Mouse (Mus musculus) lung, embryonic 14.5 days (tissue): ENCODE measurements around the gene Maml3. TPM values are rescaled to one million over a fixed set of nuclear protein-coding genes. Genes with fewer than 3 reads are reported as not detected.

Experiments used
- ATAC-seq: fragments of 200-750 bp; cut with Nextera tagmentation; 2 replicates; pipeline ENCODE4 v1.8.0; 2017; ENCODE audit warnings: mild to moderate bottlenecking, moderate TSS enrichment, moderate library complexity; ENCODE audit not compliant: insufficient read depth
- DNase-seq: peaks from one replicate; pipeline ENCODE4 v3.0.0-alpha.2; 2015
- H3K27ac ChIP-seq: fragments of 300-500 bp; sonication (generic); 2 replicates; pipeline ENCODE4 v1.5.1; 2014; ENCODE audit warnings: low read depth, mild to moderate bottlenecking, moderate library complexity
- H3K27me3 ChIP-seq: fragments of 300-500 bp; sonication (generic); 2 replicates; pipeline ENCODE4 v1.6.1; 2014; ENCODE audit warnings: low read length, control low read depth; ENCODE audit not compliant: insufficient read depth
- H3K36me3 ChIP-seq: fragments of 300-500 bp; sonication (generic); 2 replicates; pipeline ENCODE4 v1.6.1; 2014; ENCODE audit warnings: control low read depth; ENCODE audit not compliant: insufficient read depth
- H3K4me1 ChIP-seq: fragments of 300-500 bp; sonication (generic); 2 replicates; pipeline ENCODE4 v1.6.1; 2014; ENCODE audit warnings: antibody characterized with exemption, control low read depth; ENCODE audit not compliant: insufficient read depth
- H3K4me2 ChIP-seq: fragments of 300-500 bp; sonication (generic); 2 replicates; pipeline ENCODE4 v1.6.1; 2014; ENCODE audit warnings: mild to moderate bottlenecking
- H3K4me3 ChIP-seq: fragments of 300-500 bp; sonication (generic); 2 replicates; pipeline ENCODE4 v1.5.1; 2014; ENCODE audit warnings: low read depth, low read length
- H3K9ac ChIP-seq: fragments of 300-500 bp; sonication (generic); 2 replicates; pipeline ENCODE4 v1.6.1; 2014
- H3K9me3 ChIP-seq: fragments of 300-500 bp; sonication (generic); 2 replicates; pipeline ENCODE4 v1.6.1; 2016; ENCODE audit warnings: low read depth, low read length, control low read depth
- CTCF ChIP-seq: IDR thresholded peaks from 2 replicates; pipeline ENCODE4 v1.5.1; 2016; ENCODE audit warnings: antibody characterized with exemption, low read depth
- WGBS: fragments of 180-500 bp; shearing (Covaris S2); extraction: QIAGEN DNeasy Blood & Tissue Kit; methylation state at CpG from one replicate; pipeline ENCODE4 v1.1.7; 2014; 5-methylcytosine and 5-hydroxymethylcytosine counted together
- polyA plus RNA-seq: library from polyadenylated mRNA; unstranded; fragments of >200 nt; fragmentation: Nextera tagmentation; extraction: Ambion mirVana; gene quantifications from 2 replicates; pipeline ENCODE4 v1.2.1, GENCODE M21; 2014

Maml3 gene
- polyA plus RNA-seq, 1 experiment from 2014 or later: 9.1 TPM

DNA sequence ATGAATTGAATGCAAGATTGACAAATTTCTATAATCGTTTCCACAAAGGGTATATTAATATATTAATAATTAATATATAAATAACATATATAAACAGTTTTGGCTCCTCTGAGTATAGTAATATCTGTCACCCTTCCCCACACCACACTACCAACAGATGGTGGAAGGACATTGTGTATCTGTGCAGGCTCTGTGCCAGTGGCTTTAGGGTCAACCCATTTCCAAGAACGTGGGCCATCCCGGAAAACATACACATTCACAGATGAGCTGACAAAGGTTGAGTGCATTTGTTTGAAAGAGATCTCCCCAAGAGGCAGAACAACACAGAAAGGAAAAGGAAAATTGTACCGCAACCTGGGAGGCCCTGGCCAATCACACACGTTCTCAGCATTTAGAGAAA, 238.4 kb downstream of the Maml3 start:
- H3K36me3 ChIP-seq: no peaks in the 10 kb centered on the region
- no peaks in the 10 kb centered on the region for H3K27me3 ChIP-seq
- no peak overlapping the region for H3K4me2 ChIP-seq
- H3K9me3 ChIP-seq: no peaks in the 10 kb centered on the region
- ATAC-seq (no peak), DNase-seq (no peak)
- no peak for TF ChIP-seq CTCF
- WGBS: 80% methylated on average over 5 of the region's 5 CpGs
- no peak overlapping the region for H3K4me3 ChIP-seq
- H3K9ac ChIP-seq: no peak overlapping the region
- peaks cover 15% of the 10 kb centered on the region for H3K4me1 ChIP-seq
- H3K27ac ChIP-seq: no peak overlapping the region

DNA sequence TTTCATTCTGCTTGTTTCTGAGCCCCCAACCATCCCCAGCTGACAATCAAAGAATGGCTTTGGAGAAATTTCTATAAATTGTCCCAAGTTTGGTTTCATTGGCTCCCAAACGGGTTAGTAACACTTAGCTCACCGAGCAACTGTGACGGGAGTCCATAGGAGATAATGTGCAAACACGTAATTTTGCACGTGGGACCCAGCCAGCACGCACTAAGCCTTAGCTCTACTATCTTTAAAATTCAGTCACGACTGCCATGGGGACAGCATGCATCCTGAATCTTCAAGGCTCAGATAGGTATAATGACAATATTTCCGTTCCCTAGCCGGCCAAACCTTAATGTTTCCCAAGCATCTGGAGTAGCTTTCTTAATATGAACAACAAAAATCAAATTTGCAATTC, 243.2 kb downstream of the Maml3 start:
- no peaks in the 10 kb centered on the region for H3K27me3 ChIP-seq
- WGBS: 86% methylated on average over 9 of the region's 9 CpGs
- no peak overlapping the region for H3K27ac ChIP-seq
- H3K9ac ChIP-seq: no peak overlapping the region
- no peaks in the 10 kb centered on the region for H3K36me3 ChIP-seq
- ATAC-seq: no peak
- DNase-seq: no peak
- no peaks in the 10 kb centered on the region for H3K9me3 ChIP-seq
- 0 out of 2 replicates have a peak, but pooled peaks cover 5% of the 10 kb centered on the region for H3K4me1 ChIP-seq
- no peak for TF ChIP-seq CTCF
- no peak overlapping the region for H3K4me3 ChIP-seq
- H3K4me2 ChIP-seq: no peak overlapping the region

DNA sequence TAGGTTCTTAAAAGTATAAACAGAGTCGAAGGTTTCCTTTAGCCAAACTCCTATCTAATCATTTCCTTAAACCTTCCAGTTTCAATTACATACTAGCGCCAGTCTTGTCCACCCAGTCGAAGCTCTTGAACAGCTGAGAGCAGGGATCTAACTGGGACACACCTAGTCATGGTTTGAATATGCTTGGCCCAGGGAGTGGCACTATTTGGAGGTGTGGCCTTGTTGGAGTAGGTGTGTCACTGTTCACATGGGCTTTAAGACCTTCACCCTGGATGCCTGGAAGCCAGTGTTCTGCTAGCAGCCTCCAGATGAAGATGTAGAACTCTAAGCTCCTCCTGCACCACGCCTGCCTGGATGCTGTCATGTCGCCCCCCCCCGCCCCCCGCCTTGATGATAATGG, 244.4 kb downstream of the Maml3 start:
- Histone ChIP-seq H3K27me3 (no peaks in the 10 kb centered on the region), H3K9me3 (no peaks in the 10 kb centered on the region), H3K4me1 (0 out of 2 replicates have a peak, but pooled peaks cover 5% of the 10 kb centered on the region), H3K4me2 (no peak overlapping the region), H3K27ac (no peak overlapping the region), H3K4me3 (no peak overlapping the region), H3K36me3 (peaks cover 5% of the 10 kb centered on the region; the same call in 1 of the 2 replicates), H3K9ac (no peak overlapping the region)
- 91% methylated on average over 7 of the region's 7 CpGs for WGBS
- ATAC-seq: no peak
- TF ChIP-seq CTCF: no peak
- DNase-seq: no peak

- WGBS: 32% methylated on average over 2 of the region's 2 CpGs
- no peaks in the 10 kb centered on the region for H3K9me3 ChIP-seq
- no peaks in the 10 kb centered on the region for H3K27me3 ChIP-seq
- no peak overlapping the region for H3K9ac ChIP-seq
- peak; percentile 52 for DNase-seq
- H3K4me3 ChIP-seq: no peak overlapping the region
- peaks cover 5% of the 10 kb centered on the region; the same call in 1 of the 2 replicates for H3K36me3 ChIP-seq
- 0 out of 2 replicates have a peak, but pooled peaks cover 5% of the 10 kb centered on the region for H3K4me1 ChIP-seq
- ATAC-seq: peak; percentile 70; the same call in 1 of the 2 replicates
- peak; percentile 11; the same call in 1 of the 2 replicates for TF ChIP-seq CTCF
- peak overlapping the region; percentile 16; the same call in 1 of the 2 replicates for H3K27ac ChIP-seq
- H3K4me2 ChIP-seq: no peak overlapping the region
Measured at GRCm38 (mm10) chr3:51859208-51859607, 245.7 kb downstream of the Maml3 start.

DNA sequence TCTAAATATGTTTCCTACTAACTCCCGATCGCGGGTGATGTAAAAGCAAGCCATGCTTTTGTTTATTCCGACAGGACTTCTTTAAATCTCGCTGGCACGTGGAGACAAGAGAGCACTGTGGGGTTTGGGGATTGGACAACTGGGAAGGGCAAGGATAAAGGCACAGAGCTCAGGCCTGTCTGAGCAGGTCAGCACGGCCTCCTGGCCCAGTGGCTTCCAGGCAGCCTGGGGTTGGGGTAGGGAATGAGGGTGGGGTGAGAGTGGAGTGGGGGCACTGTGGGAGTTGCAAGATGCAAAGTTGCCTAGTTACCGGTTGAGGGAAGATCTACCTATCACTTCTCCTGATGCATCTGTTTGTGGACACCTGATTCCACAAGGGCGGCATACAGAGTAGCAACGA, 250.7 kb downstream of the Maml3 start:
- no peak overlapping the region for H3K27ac ChIP-seq
- ATAC-seq: 0 out of 2 replicates have a peak, but pooled peaks have one; percentile 24
- no peaks in the 10 kb centered on the region for H3K4me1 ChIP-seq
- no peak overlapping the region for H3K4me3 ChIP-seq
- no peak overlapping the region for H3K9ac ChIP-seq
- no peak for DNase-seq
- no peak for TF ChIP-seq CTCF
- H3K27me3 ChIP-seq: no peaks in the 10 kb centered on the region
- no peaks in the 10 kb centered on the region for H3K9me3 ChIP-seq
- 69% methylated on average over 10 of the region's 10 CpGs for WGBS
- H3K36me3 ChIP-seq: peaks cover 5% of the 10 kb centered on the region; the same call in 1 of the 2 replicates
- no peak overlapping the region for H3K4me2 ChIP-seq

DNA sequence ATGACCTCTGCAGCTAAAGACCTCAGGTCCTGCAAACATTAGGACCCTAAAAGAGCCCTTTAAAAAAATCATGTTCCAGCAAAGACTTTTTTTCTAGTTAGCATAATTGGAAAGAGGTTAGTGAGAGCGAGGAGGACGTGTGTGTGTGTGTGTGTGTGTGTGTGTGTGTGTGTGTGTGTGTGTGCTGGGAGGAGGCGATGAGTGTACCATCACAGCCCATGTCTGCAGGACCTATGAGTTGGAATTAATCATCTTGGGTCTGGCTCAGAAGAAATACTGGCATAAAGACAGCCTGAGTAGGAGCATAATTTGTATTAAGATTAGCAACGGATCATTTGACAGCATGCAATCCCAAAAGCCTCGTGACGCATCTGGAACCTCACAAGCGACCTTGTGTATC, 251.3 kb downstream of the Maml3 start:
- Histone ChIP-seq H3K4me2 (no peak overlapping the region), H3K4me1 (no peaks in the 10 kb centered on the region), H3K27me3 (no peaks in the 10 kb centered on the region), H3K27ac (no peak overlapping the region), H3K9me3 (no peaks in the 10 kb centered on the region), H3K9ac (no peak overlapping the region), H3K4me3 (no peak overlapping the region), H3K36me3 (peaks cover 5% of the 10 kb centered on the region; the same call in 1 of the 2 replicates)
- ATAC-seq (no peak), DNase-seq (no peak)
- no peak for TF ChIP-seq CTCF
- WGBS: 86% methylated on average over 7 of the region's 7 CpGs

DNA sequence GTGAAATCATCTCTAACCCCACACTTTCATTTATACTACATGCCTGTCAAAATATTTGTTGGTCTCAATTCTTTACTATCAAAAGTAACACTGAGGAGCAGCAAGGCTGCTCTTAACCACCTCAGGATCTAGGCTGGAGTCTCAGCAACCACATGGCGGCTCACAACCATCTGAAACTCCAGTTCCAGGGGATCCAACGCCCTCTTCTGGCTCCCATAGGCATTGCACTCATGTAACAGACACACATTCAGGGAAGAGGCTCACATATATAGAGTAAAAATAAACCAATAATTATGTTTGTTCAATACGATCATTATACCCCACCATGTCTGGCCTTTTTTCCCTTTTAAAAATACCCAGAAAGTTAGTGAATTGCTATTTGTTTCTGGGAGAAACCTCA, 252.2 kb downstream of the Maml3 start:
- WGBS: 72% methylated on average over 3 of the region's 3 CpGs
- H3K9me3 ChIP-seq: no peaks in the 10 kb centered on the region
- H3K27me3 ChIP-seq: no peaks in the 10 kb centered on the region
- H3K4me1 ChIP-seq: no peaks in the 10 kb centered on the region
- no peak overlapping the region for H3K4me2 ChIP-seq
- ATAC-seq (no peak), DNase-seq (no peak)
- H3K4me3 ChIP-seq: no peak overlapping the region
- TF ChIP-seq CTCF: peak; percentile 27
- H3K9ac ChIP-seq: no peak overlapping the region
- H3K27ac ChIP-seq: no peak overlapping the region
- H3K36me3 ChIP-seq: peaks cover 5% of the 10 kb centered on the region; the same call in 1 of the 2 replicates
